Mouse (Mus musculus): ENCODE results near the gene Lix1l.

- TF ChIP-seq CTCF (IDR thresholded peaks at IDR 0.05; ENCODE audit: borderline replicate concordance, extremely low read depth, insufficient read depth, insufficient read length) = no peak
- no peak for TF ChIP-seq POLR2A (IDR thresholded peaks at IDR 0.05; ENCODE audit: borderline replicate concordance, extremely low read depth, insufficient read depth, insufficient read length, poor library complexity, severe bottlenecking)
Observed at GRCm38 (mm10) chr3:96564633-96565032, 36.3 kb upstream of the Lix1l start.
